Mouse (Mus musculus) cerebellum, postnatal 36 days (tissue): Measurements from ENCODE around the gene Abca17.
A peak's percentile ranks its signal among the peaks of the same experiment; 100 is the strongest.

Experiments
- DNase-seq, 2 experiments: peaks; one replicate each; pipeline ENCODE4 v3.0.0; 2021 to 2022; ENCODE audit warnings: mixed read lengths in 2 of 2

Abca17 gene

GRCm38 (mm10) chr17:24344672-24345071 lies 6.2 kb downstream of the Abca17 start:
- DNase-seq, result no peak

- no peak for DNase-seq
Observed at GRCm38 (mm10) chr17:24327656-24328055, 23.2 kb downstream of the Abca17 start.

GRCm38 (mm10) chr17:24325051-24325450 lies 25.8 kb downstream of the Abca17 start:
- no peak for DNase-seq

GRCm38 (mm10) chr17:24320826-24321225 lies 30.0 kb downstream of the Abca17 start:
- no peak for DNase-seq

GRCm38 (mm10) chr17:24307500-24307899 lies 43.4 kb downstream of the Abca17 start:
- peak; percentile 56 to 58 for DNase-seq

GRCm38 (mm10) chr17:24300651-24301050 lies 50.2 kb downstream of the Abca17 start:
- DNase-seq, result no peak

GRCm38 (mm10) chr17:24289338-24289737 lies 61.5 kb downstream of the Abca17 start:
- DNase-seq, result no peak

GRCm38 (mm10) chr17:24288477-24288876 lies 62.4 kb downstream of the Abca17 start:
- DNase-seq, result no peak

- DNase-seq, result no peak
Observed at GRCm38 (mm10) chr17:24285680-24286079, 65.2 kb downstream of the Abca17 start.

GRCm38 (mm10) chr17:24283266-24283818 lies 67.5 kb downstream of the Abca17 start:
- DNase-seq, result peak; percentile 8 to 26

- DNase-seq, result no peak
Observed at GRCm38 (mm10) chr17:24282637-24283036, 68.2 kb downstream of the Abca17 start.

- DNase-seq, result no peak
Observed at GRCm38 (mm10) chr17:24279907-24280306, 71.0 kb downstream of the Abca17 start.

GRCm38 (mm10) chr17:24267133-24267532 lies 83.7 kb downstream of the Abca17 start:
- no peak for DNase-seq

GRCm38 (mm10) chr17:24264766-24265165 lies 86.1 kb downstream of the Abca17 start:
- no peak for DNase-seq

- DNase-seq, result no peak
Observed at GRCm38 (mm10) chr17:24260516-24260915, 90.4 kb downstream of the Abca17 start.

- DNase-seq, result no peak
Observed at GRCm38 (mm10) chr17:24259702-24260101, 91.2 kb downstream of the Abca17 start.

GRCm38 (mm10) chr17:24258981-24259380 lies 91.9 kb downstream of the Abca17 start:
- no peak for DNase-seq

- DNase-seq, result no peak
Observed at GRCm38 (mm10) chr17:24252329-24252728, 98.5 kb downstream of the Abca17 start.

GRCm38 (mm10) chr17:24251320-24252069 lies 99.4 kb downstream of the Abca17 start, which contains the start of gene Ccnf:
Gene Ccnf (minus strand): TSS chr17:24251484.
- DNase-seq, result peak; percentile 95 to 96

- DNase-seq, result no peak
Observed at GRCm38 (mm10) chr17:24250988-24251319, 99.9 kb downstream of the Abca17 start.

GRCm38 (mm10) chr17:24248641-24249040 lies 102.2 kb downstream of the Abca17 start:
- no peak for DNase-seq

GRCm38 (mm10) chr17:24244061-24244460 lies 106.8 kb downstream of the Abca17 start:
- DNase-seq, result no peak

GRCm38 (mm10) chr17:24243311-24243969 lies 107.4 kb downstream of the Abca17 start:
- peak in 1 of 2 experiments; percentile 25 for DNase-seq

- DNase-seq, result peak; percentile 70 to 74
Observed at GRCm38 (mm10) chr17:24236921-24237320, 113.9 kb downstream of the Abca17 start.
